Mouse (Mus musculus): ENCODE data around the gene Pik3ca.

GRCm38 (mm10) chr3:32495088-32495770 lies 97.8 kb downstream of the Pik3ca start:
- TF ChIP-seq CTCF (IDR thresholded peaks at IDR 0.05; ENCODE audit: control insufficient read depth, insufficient read depth, insufficient read length): no peak
- no peak for TF ChIP-seq MAX (IDR thresholded peaks at IDR 0.05)
- no peak for TF ChIP-seq USF1 (IDR thresholded peaks at IDR 0.05; ENCODE audit: low read depth)
- TF ChIP-seq FOSL1 (IDR thresholded peaks at IDR 0.05; ENCODE audit: insufficient read depth, low read length, poor library complexity, severe bottlenecking): no peak
- no peak for TF ChIP-seq CEBPB (IDR thresholded peaks at IDR 0.05; ENCODE audit: low read depth)
- no peak for TF ChIP-seq MYOD1 (IDR thresholded peaks at IDR 0.05; ENCODE audit: control insufficient read depth, insufficient read length, low read depth)
- TF ChIP-seq MYOG (IDR thresholded peaks at IDR 0.05; ENCODE audit: control insufficient read depth, extremely low read depth, insufficient read length): no peak
